In genomic region chr1:89941701-89942381, GRCm38 (mm10) we compare ENCODE assay signal across 9 mouse cellular contexts. TPM values are rescaled to one million over a fixed set of nuclear protein-coding genes. Genes with fewer than 3 reads are reported as not detected.
A peak's percentile ranks its signal among the peaks of the same experiment; 100 is the strongest.
DNase-seq lines count a peak whose midpoint lies in the region; ATAC-seq and TF ChIP-seq lines count a peak whose summit lies in the region.
"Had no signal": no experiment of that assay in that cellular context is flagged by ENCODE, and none has a peak within 500 bp of the region (broad histone marks: within the 10 kb centered on the region; RNA-seq: fewer than 3 reads in every experiment).

No protein-coding gene starts in this region.

- peaks cover 17% of the 10 kb centered on the region for H3K4me1 ChIP-seq in embryonic facial prominence, embryonic 13.5 days
- H3K4me1 ChIP-seq in intestine, postnatal 0 days (replicated peaks; ENCODE audit: control insufficient read depth, insufficient read depth, low read length) = 0 out of 2 replicates have a peak, but pooled peaks cover 4% of the 10 kb centered on the region

- H3K9me3 ChIP-seq in embryonic facial prominence, embryonic 13.5 days = no peaks in the 10 kb centered on the region
- H3K9me3 ChIP-seq in intestine, postnatal 0 days (ENCODE audit: control insufficient read depth) = no peaks in the 10 kb centered on the region

- peak overlapping the region; percentile 59 for H3K4me2 ChIP-seq in embryonic facial prominence, embryonic 13.5 days
- H3K4me2 ChIP-seq in intestine, postnatal 0 days (replicated peaks; ENCODE audit: low read depth) = peak overlapping the region; percentile 46

- under 1% methylated on average over 40 of the region's 40 CpGs for WGBS in embryonic facial prominence, embryonic 13.5 days
- WGBS in intestine, postnatal 0 days = 2% methylated on average over 40 of the region's 40 CpGs

- ATAC-seq in embryonic facial prominence, embryonic 13.5 days (ENCODE audit: insufficient number of reproducible peaks, insufficient read depth, low FRiP score, low TSS enrichment, low read depth) = no peak
- ATAC-seq in intestine, postnatal 0 days = no peak

- TF ChIP-seq CTCF in intestine, postnatal 0 days (IDR thresholded peaks at IDR 0.05; ENCODE audit: low read depth) = no peak

- H3K4me3 ChIP-seq in embryonic facial prominence, embryonic 13.5 days = peak overlapping the region; percentile 33
- peak overlapping the region; percentile 19; the same call in 1 of the 2 replicates for H3K4me3 ChIP-seq in intestine, postnatal 0 days (ENCODE audit: low read depth, low read length)

- DNase-seq in kidney, postnatal 10 days = peak; percentile 49
- DNase-seq in kidney, adult 18-20 months = no peak
- DNase-seq in retina, postnatal 1 day = peak; percentile 70
- DNase-seq in gastrocnemius, postnatal 10 days = no peak
- DNase-seq in right cerebral cortex, adult 2 months (ENCODE audit: low spot score in 2 of 2) = no peak
- no peak for DNase-seq in spleen, postnatal 10 days (ENCODE audit: low spot score in 2 of 2)

- peak overlapping the region; percentile 63 for H3K9ac ChIP-seq in embryonic facial prominence, embryonic 13.5 days
- no peak overlapping the region for H3K9ac ChIP-seq in intestine, postnatal 0 days (ENCODE audit: low read depth, low read length)

- no peaks in the 10 kb centered on the region for H3K36me3 ChIP-seq in embryonic facial prominence, embryonic 13.5 days
- no peaks in the 10 kb centered on the region for H3K36me3 ChIP-seq in intestine, postnatal 0 days (ENCODE audit: control insufficient read depth, insufficient read depth)

- H3K27me3 ChIP-seq in embryonic facial prominence, embryonic 13.5 days = peaks cover 98% of the 10 kb centered on the region
- H3K27me3 ChIP-seq in intestine, postnatal 0 days (replicated peaks; ENCODE audit: control insufficient read depth, insufficient read depth, low read length) = peaks cover 75% of the 10 kb centered on the region

- no peak overlapping the region for H3K27ac ChIP-seq in embryonic facial prominence, embryonic 13.5 days
- no peak overlapping the region for H3K27ac ChIP-seq in intestine, postnatal 0 days (ENCODE audit: low read depth, low read length)

RNA-seq across cellular contexts. Expression of gene Gbx2, which starts 10.9 kb away (rescaled TPM):
- 0.19 and 0.98 TPM in 2 replicates for polyA plus RNA-seq in embryonic facial prominence, embryonic 13.5 days (2015; fragmentation: Nextera tagmentation; extraction: Ambion mirVana)
- 0.08 and 0.16 TPM in 2 replicates for polyA plus RNA-seq in intestine, postnatal 0 days (2015; fragmentation: Nextera tagmentation; extraction: Ambion mirVana)
- not detected for total RNA-seq in gastrocnemius, postnatal 10 days (2021)
- total RNA-seq: liver, adult 2 months had no signal
- polyA plus RNA-seq: liver, adult 2 months had no signal

Comparison
In these comparisons a context has a peak if more than half of its experiments do, and no peak if none do; other contexts are left out.
1. DNase-seq: peak in kidney, postnatal 10 days (single experiment) and retina, postnatal 1 day (single experiment); none in kidney, adult 18-20 months (single experiment), gastrocnemius, postnatal 10 days (single experiment), right cerebral cortex, adult 2 months (0 of 2) and spleen, postnatal 10 days (0 of 2).